Mouse (Mus musculus) small intestine, adult 2 months (tissue): Measurements from ENCODE around the gene Dnal1.

Experiments
- CTCF ChIP-seq: fragments of 200-500 bp; IDR thresholded peaks from 2 replicates; pipeline ENCODE4 v1.5.1; 2012; ENCODE audit warnings: low read depth, mild to moderate bottlenecking, control low read depth, inconsistent platforms, low read length, moderate library complexity, mixed read lengths; ENCODE audit not compliant: insufficient replicate concordance, insufficient read length; ENCODE audit errors: extremely low read depth
- POLR2A ChIP-seq: fragments of 200-500 bp; IDR thresholded peaks from 2 replicates; pipeline ENCODE4 v1.6.1; 2012; ENCODE audit warnings: low read depth, mild to moderate bottlenecking, control low read depth, inconsistent platforms, low read length, moderate library complexity

GRCm38 (mm10) chr12:84186536-84186935 is 72.4 kb downstream of the Dnal1 start:
- TF ChIP-seq POLR2A (no peak), CTCF (no peak)
